Mouse (Mus musculus): Measurements from ENCODE around the gene Gm5426.
"Not testable (repeated sequence)": the region's sequence is repeated elsewhere in the genome, so short reads cannot be mapped to it uniquely, and the experiment has no call there.

The Gm5426 gene

DNA sequence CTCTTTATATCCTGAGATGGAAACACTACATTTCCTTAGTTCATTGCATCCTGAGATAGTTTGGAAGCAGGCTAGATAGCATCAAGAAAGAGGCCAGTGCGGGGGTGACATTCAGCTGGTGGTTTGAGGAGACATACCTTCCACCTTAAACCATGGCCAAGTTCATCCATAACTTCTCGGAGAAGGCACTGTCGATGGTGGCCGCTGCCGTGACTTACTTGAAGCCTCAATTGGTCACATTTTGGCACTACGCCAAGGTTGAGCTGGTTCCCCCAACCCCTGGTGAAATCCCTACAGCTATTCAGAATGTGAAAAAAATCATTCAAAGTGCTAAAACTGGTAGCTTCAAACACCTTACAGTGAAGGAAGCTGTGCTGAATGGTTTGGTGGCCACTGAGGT is at the start of gene Gm5426:
Gm5426 (plus strand) TSS at position 153 of the 400 bp plus-strand sequence.
- DNase-seq: not testable (repeated sequence)

- DNase-seq: no peak
These were observed 46.7 kb upstream of the Gm5426 start for GRCm38 (mm10) chr10:96089744-96090143.

DNA sequence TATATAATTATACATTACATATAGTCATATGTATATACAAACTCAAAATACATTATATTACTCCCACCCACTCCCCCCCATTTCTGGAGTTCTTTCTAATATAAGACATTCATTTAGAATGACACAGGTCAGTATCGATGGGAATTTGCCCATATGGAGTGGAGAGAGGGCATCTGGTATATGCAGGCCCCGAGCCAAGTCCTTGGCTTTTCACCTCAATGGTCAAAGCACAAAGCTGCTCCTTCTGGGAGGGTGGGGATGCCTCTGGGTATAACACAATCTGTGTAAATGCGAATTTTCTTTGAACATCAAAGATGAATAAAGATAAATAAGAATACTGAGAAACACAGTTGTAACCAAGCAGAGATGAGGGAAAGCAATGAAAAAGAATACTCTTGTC is 46.0 kb upstream of the Gm5426 start:
- DNase-seq: no peak

GRCm38 (mm10) chr10:96093890-96094531 is 42.4 kb upstream of the Gm5426 start:
- DNase-seq: no peak

DNA sequence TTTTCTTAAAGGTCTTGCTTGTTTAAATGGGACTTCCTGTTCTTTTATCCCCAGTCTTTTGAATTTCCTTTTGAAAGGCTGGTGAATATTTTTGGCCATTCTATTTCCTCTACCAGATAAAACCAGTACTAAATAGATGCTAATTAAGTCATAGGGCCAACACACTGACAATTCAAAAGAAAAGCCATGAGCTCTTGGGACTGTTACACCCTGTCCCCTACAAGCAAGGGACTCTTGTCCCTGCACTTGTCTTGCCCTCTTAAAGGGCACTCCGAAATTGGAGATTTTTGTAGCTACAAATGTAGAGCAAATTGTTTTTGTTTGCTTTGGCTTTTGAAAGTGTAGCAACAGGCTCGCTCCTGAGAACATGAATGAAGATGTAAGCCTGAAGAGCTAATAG is 41.8 kb upstream of the Gm5426 start:
- no peak for DNase-seq

GRCm38 (mm10) chr10:96096730-96097129 is 39.7 kb upstream of the Gm5426 start:
- no peak for DNase-seq

DNA sequence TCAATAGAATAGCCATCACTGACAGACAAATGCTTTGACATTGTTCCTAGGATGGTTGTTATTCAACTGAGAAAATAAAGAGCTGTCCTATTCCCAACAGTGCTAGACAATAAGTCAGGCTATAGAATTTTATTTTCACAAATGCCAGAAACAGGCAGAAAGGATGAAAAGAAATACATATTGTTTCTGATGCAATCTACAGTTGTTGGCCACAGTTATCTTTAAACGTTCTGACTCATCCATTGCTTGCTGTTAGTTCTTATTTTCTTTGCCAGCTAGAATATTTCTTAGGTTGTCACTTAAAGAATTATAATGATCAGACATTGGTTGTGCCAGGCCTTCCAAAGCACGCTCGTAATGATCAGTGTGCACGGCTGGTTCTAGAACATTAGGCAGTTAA is 35.4 kb upstream of the Gm5426 start:
- no peak for DNase-seq

DNA sequence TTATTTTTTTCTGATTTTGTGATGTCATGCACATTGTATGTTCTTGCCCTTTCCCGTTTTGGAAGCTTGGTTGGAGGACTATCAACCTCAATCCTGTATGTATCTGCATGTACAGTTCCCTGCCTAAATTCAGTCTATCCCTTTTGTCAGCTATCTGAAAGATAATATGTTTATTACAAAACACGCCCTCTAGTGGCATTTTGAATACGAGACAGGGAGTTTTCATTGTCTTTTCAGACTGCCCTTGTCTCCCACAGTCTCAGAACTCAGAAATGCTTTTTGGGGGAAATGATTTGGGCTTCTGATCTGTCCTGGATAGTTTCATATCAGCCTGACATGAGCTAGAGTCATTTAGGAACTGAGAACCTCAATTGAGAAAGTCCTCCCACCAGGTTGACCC is 32.2 kb upstream of the Gm5426 start:
- DNase-seq: no peak

DNA sequence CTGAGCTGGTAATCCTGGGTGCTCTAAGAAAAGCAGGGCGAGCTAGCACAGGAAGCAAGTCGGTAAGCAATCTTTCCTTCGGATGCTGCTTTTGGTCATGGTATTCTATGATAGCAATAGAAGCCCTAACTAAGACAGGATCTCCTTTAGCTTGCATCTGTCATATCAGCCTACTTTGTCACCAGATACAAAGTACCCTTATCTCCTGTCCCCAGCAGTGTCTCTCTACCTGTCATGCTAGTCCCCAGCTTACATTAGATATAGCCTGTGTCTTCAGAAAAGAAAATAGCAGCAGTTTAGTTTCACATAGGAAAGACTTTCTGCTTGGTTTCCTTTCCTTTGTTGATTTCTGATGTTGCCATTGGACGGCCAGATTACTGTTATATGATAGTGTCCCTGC is 31.8 kb upstream of the Gm5426 start:
- no peak for DNase-seq

- DNase-seq: no peak
These were observed 31.3 kb upstream of the Gm5426 start for GRCm38 (mm10) chr10:96105124-96105523.

DNA sequence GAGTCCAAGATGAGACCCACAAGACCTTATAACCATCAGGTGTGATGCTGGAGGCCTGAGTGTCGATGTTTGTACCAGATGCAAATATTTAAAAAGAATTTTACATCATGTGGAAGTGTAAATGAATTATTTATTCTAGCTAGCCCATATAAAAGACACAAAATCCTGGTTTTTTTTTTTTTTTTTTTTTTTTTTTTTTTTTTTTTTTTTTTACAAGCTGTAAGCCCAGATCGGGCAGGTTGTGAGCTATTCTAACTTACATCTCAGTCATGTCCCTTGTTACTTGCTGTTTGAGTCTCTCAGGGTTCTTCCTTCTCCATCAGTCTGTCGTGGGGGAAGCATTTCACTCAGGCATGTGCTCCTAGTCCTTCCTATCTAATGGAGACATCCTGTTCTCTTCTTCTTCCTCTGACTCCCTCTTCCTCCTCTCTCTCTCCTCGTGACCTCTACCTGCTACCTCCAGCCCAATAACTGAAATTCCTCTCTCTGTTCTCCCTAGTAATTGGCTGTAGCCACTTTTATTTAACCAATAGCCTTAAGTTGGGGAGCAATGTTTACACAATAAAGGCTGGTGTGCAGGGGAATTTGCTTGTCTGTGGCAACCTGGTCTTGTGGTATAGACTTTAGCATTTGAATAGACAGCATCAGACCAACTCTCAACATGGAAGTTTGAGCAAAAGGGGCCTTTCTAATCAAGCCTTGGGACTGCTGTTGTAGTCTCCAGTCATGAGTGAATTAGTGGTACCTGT is 29.3 kb upstream of the Gm5426 start:
- DNase-seq: no peak

DNA sequence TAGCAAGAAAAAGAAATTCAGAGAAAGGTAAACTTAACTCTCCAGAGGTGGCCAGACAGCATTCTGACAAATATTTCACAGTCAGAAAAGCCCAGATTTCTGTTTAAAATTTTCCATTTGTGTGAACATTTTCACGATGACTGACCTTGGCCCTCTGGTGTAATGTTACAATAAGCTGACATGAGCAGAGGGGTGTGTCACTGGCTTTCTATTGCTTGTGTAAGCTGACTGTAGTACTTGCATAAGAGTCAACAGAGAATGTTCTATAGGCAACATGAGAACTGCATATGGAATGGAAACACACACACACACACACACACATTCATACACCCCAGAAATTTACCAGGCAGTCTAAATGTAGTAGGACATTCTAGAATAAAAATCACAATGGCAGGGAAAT is 28.6 kb upstream of the Gm5426 start:
- DNase-seq: no peak

DNA sequence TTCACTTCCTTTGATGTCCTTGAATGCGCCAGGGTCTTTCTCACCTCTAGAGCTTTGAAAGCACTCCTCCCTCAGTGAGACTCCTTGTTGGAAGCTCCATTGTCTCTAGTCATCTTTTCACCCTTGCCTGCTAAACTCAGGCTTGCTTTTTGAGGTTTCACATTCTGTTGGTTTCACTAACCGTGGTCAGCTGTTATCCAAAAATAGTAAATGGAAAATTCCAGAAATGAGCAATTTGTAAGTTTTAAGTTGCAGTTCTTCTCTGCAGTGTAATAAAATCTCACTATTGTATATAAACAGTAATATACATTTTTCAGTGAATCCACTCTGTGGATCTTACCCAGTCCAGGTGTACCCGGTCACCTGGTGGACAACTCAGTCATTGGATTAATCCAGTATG is 21.1 kb upstream of the Gm5426 start:
- no peak for DNase-seq

GRCm38 (mm10) chr10:96120821-96121220 is 15.6 kb upstream of the Gm5426 start:
- no peak for DNase-seq

DNA sequence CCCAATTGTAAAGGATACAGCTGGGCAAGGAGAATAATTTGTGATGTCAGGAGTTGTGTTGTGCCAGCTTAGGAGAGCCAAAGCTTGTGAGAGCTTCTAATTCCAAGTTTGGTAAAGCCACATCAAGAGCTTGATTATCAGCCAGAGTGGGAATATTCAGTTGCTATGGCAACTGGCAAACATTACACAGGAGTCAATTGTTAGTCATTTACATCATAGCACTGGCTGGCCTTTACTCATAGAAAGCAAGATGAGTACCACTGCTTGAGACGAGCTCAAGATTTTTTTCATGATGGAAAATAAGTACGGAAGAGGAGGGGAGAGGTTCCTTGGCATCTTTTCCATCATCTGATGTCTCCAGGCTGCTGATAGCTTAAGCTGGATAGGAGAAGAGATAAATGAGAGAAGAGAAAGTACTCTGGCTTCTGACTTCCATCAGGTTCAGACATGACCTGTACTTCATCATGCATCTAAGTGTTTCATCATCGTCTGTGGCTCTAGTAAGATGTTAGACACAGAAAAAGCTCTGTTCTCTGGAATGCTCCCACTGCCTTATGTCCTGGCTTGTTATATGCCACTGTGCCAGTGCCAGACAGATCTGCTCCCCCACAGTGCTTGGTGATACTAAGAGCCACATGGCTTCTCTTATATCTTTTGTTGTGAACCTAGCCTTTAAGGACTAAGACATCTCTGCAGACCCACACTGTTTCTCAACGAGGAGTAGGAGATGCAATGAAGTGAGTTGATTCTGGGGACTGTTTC is 15.0 kb upstream of the Gm5426 start:
- peak; percentile 5 for DNase-seq

DNA sequence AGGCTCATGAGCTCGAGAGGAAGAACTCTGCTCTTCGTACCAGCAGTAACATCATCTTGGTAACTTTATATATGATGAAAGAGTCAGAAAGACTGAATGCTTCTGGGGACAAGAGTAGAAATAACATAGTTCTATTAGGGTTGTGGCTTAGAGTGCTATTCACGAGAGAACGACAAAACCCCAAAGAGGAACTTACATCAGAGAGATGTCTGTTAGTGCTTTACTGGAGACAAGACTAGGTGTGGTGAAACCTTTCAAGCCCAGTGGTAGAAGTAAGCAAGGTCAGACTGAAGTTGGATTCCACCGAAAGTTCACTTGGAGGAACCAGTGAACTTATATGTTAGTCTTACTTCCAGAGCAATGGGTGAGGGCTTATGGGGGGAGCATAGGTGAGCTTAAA is 12.5 kb upstream of the Gm5426 start:
- DNase-seq: no peak

- DNase-seq: no peak
These were observed 12.1 kb upstream of the Gm5426 start for GRCm38 (mm10) chr10:96124290-96124689.

GRCm38 (mm10) chr10:96125771-96126454 is 10.5 kb upstream of the Gm5426 start:
- no peak for DNase-seq

GRCm38 (mm10) chr10:96129213-96129612 is 7.2 kb upstream of the Gm5426 start:
- DNase-seq: no peak

DNA sequence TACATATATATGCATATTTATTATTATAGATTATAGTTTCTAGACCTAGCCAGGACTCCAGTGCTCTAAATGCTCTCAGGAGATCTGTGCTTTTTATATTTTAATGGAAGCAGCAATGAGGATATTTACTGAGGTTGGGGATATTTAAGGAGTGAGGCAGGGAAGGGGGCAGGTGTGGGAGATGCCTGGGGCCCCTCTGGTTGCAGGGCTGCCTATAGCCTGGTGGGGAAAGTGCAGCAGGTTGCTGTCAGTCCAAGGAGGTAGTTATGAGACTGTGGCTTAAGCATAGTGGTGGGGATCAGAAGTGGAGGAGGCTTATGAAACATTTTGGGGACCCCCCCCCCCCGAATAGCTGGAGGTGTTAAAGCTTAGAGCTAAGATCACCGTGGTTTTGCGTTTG is 6.0 kb upstream of the Gm5426 start:
- DNase-seq: no peak

DNA sequence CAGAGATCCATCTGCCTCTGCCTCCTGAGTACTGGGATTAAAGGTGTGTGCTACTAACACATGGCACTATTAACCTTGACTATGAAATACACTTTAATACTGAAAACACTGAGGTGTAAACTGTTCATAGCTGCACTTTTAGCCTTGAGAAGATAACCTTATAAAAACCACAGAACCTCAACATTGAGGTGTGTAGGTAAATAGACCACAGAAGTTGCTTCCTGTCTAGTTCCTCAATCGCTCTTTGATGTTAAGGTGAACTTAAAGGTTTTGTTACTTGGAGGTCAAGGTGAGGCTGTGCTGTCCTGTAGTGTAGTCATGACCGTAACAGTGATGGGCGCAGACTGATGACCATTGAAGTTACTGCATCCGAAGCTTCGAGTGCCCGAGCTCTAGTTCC is 5.3 kb upstream of the Gm5426 start:
- DNase-seq: no peak

- DNase-seq: peak; percentile 26
These were observed 4.2 kb upstream of the Gm5426 start for GRCm38 (mm10) chr10:96132161-96132560.

DNA sequence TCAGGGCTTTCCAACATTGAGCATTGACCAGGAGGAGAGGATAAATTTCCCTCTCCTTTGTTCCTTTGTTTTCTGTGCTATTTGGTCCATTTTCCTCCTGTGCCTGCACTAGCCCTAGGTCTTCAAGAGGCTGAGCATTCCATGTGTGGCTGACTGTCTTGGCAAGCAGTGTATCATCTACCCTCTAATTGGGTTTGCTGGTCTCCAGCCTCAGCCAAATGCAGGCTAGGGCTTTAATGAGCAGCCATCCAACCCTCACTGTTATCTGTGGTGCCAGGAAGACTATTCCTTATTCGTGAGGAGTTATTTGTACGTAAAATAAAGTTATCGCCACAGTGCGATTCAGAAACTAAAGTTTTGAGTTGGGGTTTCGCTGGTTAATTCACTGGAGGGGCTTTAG is 2.2 kb downstream of the Gm5426 start:
- no peak for DNase-seq
